Mouse (Mus musculus): ENCODE results near the gene Abhd16a. TPM values are rescaled to one million over a fixed set of nuclear protein-coding genes. Genes with fewer than 3 reads are reported as not detected.

The Abhd16a gene
- polyA plus RNA-seq, 1 experiment: 119 TPM

GRCm38 (mm10) chr17:35085208-35085865 lies 3.7 kb upstream of the Abhd16a start, which contains the start of gene Ly6g6f:
Gene Ly6g6f, minus strand, starts transcription at chr17:35085610.
- Histone ChIP-seq H3K4me3 (ENCODE audit: extremely low read depth, insufficient read depth, insufficient read length) (no peak within 1 kb of the TSS), H3K27me3 (ENCODE audit: control insufficient read depth, insufficient read depth, low read length) (no peaks in the 10 kb centered on the region), H3K27ac (ENCODE audit: insufficient read depth, low read length) (no peak within 1 kb of the TSS), H3K4me1 (ENCODE audit: control insufficient read depth, insufficient read depth, insufficient read length) (peaks cover 3% of the 10 kb centered on the region; the same call in 1 of the 2 replicates), H3K36me3 (ENCODE audit: control insufficient read depth, insufficient read depth, low read length) (no peaks in the 10 kb centered on the region)
- WGBS: 80% methylated on average over 7 of the region's 7 CpGs
- no peak for TF ChIP-seq POLR2A (IDR thresholded peaks at IDR 0.05; ENCODE audit: low read depth, low read length)
- TF ChIP-seq CTCF (IDR thresholded peaks at IDR 0.05; ENCODE audit: extremely low read depth, insufficient read depth, insufficient read length, insufficient replicate concordance): no peak
- no peak for DNase-seq (ENCODE audit: low read depth in 1 of 2, low spot score in 2 of 2)

GRCm38 (mm10) chr17:35088151-35088550 lies 912 bp upstream of the Abhd16a start:
- WGBS: 48% methylated on average over 2 of the region's 2 CpGs
- peaks cover 7% of the 10 kb centered on the region for H3K36me3 ChIP-seq (ENCODE audit: control insufficient read depth, insufficient read depth, low read length)
- peaks cover 5% of the 10 kb centered on the region; the same call in 1 of the 2 replicates for H3K4me1 ChIP-seq (ENCODE audit: control insufficient read depth, insufficient read depth, insufficient read length)
- no peaks in the 10 kb centered on the region for H3K27me3 ChIP-seq (ENCODE audit: control insufficient read depth, insufficient read depth, low read length)
- DNase-seq (ENCODE audit: low read depth in 1 of 2, low spot score in 2 of 2): no peak
- no peak overlapping the region for H3K27ac ChIP-seq (ENCODE audit: insufficient read depth, low read length)
- H3K4me3 ChIP-seq (ENCODE audit: extremely low read depth, insufficient read depth, insufficient read length): no peak overlapping the region
- TF ChIP-seq POLR2A (IDR thresholded peaks at IDR 0.05; ENCODE audit: low read depth, low read length): no peak
- no peak for TF ChIP-seq CTCF (IDR thresholded peaks at IDR 0.05; ENCODE audit: extremely low read depth, insufficient read depth, insufficient read length, insufficient replicate concordance)

GRCm38 (mm10) chr17:35090166-35090932 lies 1.3 kb downstream of the Abhd16a start:
- Histone ChIP-seq H3K36me3 (ENCODE audit: control insufficient read depth, insufficient read depth, low read length) (peaks cover 14% of the 10 kb centered on the region), H3K27me3 (ENCODE audit: control insufficient read depth, insufficient read depth, low read length) (no peaks in the 10 kb centered on the region), H3K4me1 (ENCODE audit: control insufficient read depth, insufficient read depth, insufficient read length) (peaks cover 5% of the 10 kb centered on the region; the same call in 1 of the 2 replicates), H3K27ac (ENCODE audit: insufficient read depth, low read length) (no peak overlapping the region), H3K4me3 (ENCODE audit: extremely low read depth, insufficient read depth, insufficient read length) (no peak overlapping the region)
- no peak for DNase-seq (ENCODE audit: low read depth in 1 of 2, low spot score in 2 of 2)
- WGBS: 66% methylated on average over 8 of the region's 8 CpGs
- TF ChIP-seq POLR2A (IDR thresholded peaks at IDR 0.05; ENCODE audit: low read depth, low read length) (no peak), CTCF (IDR thresholded peaks at IDR 0.05; ENCODE audit: extremely low read depth, insufficient read depth, insufficient read length, insufficient replicate concordance) (no peak)

- peaks cover 24% of the 10 kb centered on the region for H3K36me3 ChIP-seq (ENCODE audit: control insufficient read depth, insufficient read depth, low read length)
- WGBS: 90% methylated on average over 14 of the region's 14 CpGs
Measured at GRCm38 (mm10) chr17:35092403-35093198, 3.5 kb downstream of the Abhd16a start.

GRCm38 (mm10) chr17:35094475-35095365 lies 5.7 kb downstream of the Abhd16a start:
- TF ChIP-seq CTCF (IDR thresholded peaks at IDR 0.05; ENCODE audit: extremely low read depth, insufficient read depth, insufficient read length, insufficient replicate concordance): no peak
- no peak for TF ChIP-seq POLR2A (IDR thresholded peaks at IDR 0.05; ENCODE audit: low read depth, low read length)
- WGBS: 87% methylated on average over 15 of the region's 15 CpGs
- Histone ChIP-seq H3K4me1 (ENCODE audit: control insufficient read depth, insufficient read depth, insufficient read length) (peaks cover 5% of the 10 kb centered on the region; the same call in 1 of the 2 replicates), H3K4me3 (ENCODE audit: extremely low read depth, insufficient read depth, insufficient read length) (no peak overlapping the region), H3K36me3 (ENCODE audit: control insufficient read depth, insufficient read depth, low read length) (peaks cover 37% of the 10 kb centered on the region), H3K27ac (ENCODE audit: insufficient read depth, low read length) (no peak overlapping the region), H3K27me3 (ENCODE audit: control insufficient read depth, insufficient read depth, low read length) (no peaks in the 10 kb centered on the region)
- DNase-seq (ENCODE audit: low read depth in 1 of 2, low spot score in 2 of 2): no peak

More at GRCm38 (mm10) chr17:35092403-35093198, 3.5 kb downstream of the Abhd16a start:
- no peak for TF ChIP-seq POLR2A (IDR thresholded peaks at IDR 0.05; ENCODE audit: low read depth, low read length)
- no peak for TF ChIP-seq CTCF (IDR thresholded peaks at IDR 0.05; ENCODE audit: extremely low read depth, insufficient read depth, insufficient read length, insufficient replicate concordance)
- no peak overlapping the region for H3K4me3 ChIP-seq (ENCODE audit: extremely low read depth, insufficient read depth, insufficient read length)
- H3K27me3 ChIP-seq (ENCODE audit: control insufficient read depth, insufficient read depth, low read length): no peaks in the 10 kb centered on the region
- H3K27ac ChIP-seq (ENCODE audit: insufficient read depth, low read length): no peak overlapping the region
- peaks cover 5% of the 10 kb centered on the region; the same call in 1 of the 2 replicates for H3K4me1 ChIP-seq (ENCODE audit: control insufficient read depth, insufficient read depth, insufficient read length)
- no peak for DNase-seq (ENCODE audit: low read depth in 1 of 2, low spot score in 2 of 2)

- no peaks in the 10 kb centered on the region for H3K4me1 ChIP-seq (ENCODE audit: control insufficient read depth, insufficient read depth, insufficient read length)
Measured at GRCm38 (mm10) chr17:35096597-35096996, 7.5 kb downstream of the Abhd16a start.

More at GRCm38 (mm10) chr17:35096597-35096996, 7.5 kb downstream of the Abhd16a start:
- no peaks in the 10 kb centered on the region for H3K27me3 ChIP-seq (ENCODE audit: control insufficient read depth, insufficient read depth, low read length)
- no peak overlapping the region for H3K4me3 ChIP-seq (ENCODE audit: extremely low read depth, insufficient read depth, insufficient read length)
- no peak for TF ChIP-seq POLR2A (IDR thresholded peaks at IDR 0.05; ENCODE audit: low read depth, low read length)
- no peak for TF ChIP-seq CTCF (IDR thresholded peaks at IDR 0.05; ENCODE audit: extremely low read depth, insufficient read depth, insufficient read length, insufficient replicate concordance)
- no peak overlapping the region for H3K27ac ChIP-seq (ENCODE audit: insufficient read depth, low read length)
- peaks cover 50% of the 10 kb centered on the region for H3K36me3 ChIP-seq (ENCODE audit: control insufficient read depth, insufficient read depth, low read length)
- no peak for DNase-seq (ENCODE audit: low read depth in 1 of 2, low spot score in 2 of 2)
- WGBS: 95% methylated on average over 12 of the region's 12 CpGs
